Mouse (Mus musculus) limb, embryonic 14.5 days (tissue): ENCODE measurements around the gene Adamtsl1. TPM values are rescaled to one million over a fixed set of nuclear protein-coding genes. Genes with fewer than 3 reads are reported as not detected.

ENCODE experiments used
- ATAC-seq: fragments of 200-750 bp; cut with Nextera tagmentation; 2 replicates; pipeline ENCODE4 v1.8.0; 2017; ENCODE audit warnings: low read depth, moderate number of reproducible peaks, moderate TSS enrichment; ENCODE audit not compliant: low FRiP score
- DNase-seq: peaks from one replicate; pipeline ENCODE4 v3.0.0-alpha.2; 2015; ENCODE audit warnings: low spot score
- H3K27ac ChIP-seq: fragments of 300-500 bp; sonication (generic); replicated peaks from 2 replicates; pipeline ENCODE4 v1.5.1; 2014; ENCODE audit warnings: low read depth, mild to moderate bottlenecking, low read length, moderate library complexity, mixed read lengths
- H3K27me3 ChIP-seq: fragments of 300-500 bp; sonication (generic); 2 replicates; pipeline ENCODE4 v1.6.1; 2014; ENCODE audit warnings: low read length, mixed read lengths; ENCODE audit not compliant: control insufficient read depth, insufficient read depth
- H3K36me3 ChIP-seq: fragments of 300-500 bp; sonication (generic); 2 replicates; pipeline ENCODE4 v1.6.1; 2014; ENCODE audit warnings: mild to moderate bottlenecking, low read length, moderate library complexity, mixed read lengths; ENCODE audit not compliant: control insufficient read depth, insufficient read depth
- H3K4me1 ChIP-seq: fragments of 300-500 bp; sonication (generic); 2 replicates; pipeline ENCODE4 v1.6.1; 2014; ENCODE audit warnings: antibody characterized with exemption, low read length, mixed read lengths; ENCODE audit not compliant: control insufficient read depth, insufficient read depth
- H3K4me2 ChIP-seq: fragments of 300-500 bp; sonication (generic); replicated peaks from 2 replicates; pipeline ENCODE4 v1.6.1; 2014; ENCODE audit warnings: low read depth, mild to moderate bottlenecking, low read length, moderate library complexity; ENCODE audit not compliant: severe bottlenecking
- H3K4me3 ChIP-seq: fragments of 300-500 bp; sonication (generic); replicated peaks from 2 replicates; pipeline ENCODE4 v1.5.1; 2014; ENCODE audit warnings: low read length
- H3K9ac ChIP-seq: fragments of 300-500 bp; sonication (generic); 2 replicates; pipeline ENCODE4 v1.6.1; 2014; ENCODE audit warnings: mild to moderate bottlenecking, low read depth, low read length, moderate library complexity; ENCODE audit not compliant: severe bottlenecking
- H3K9me3 ChIP-seq: fragments of 300-500 bp; sonication (generic); 2 replicates; pipeline ENCODE4 v1.6.1; 2016; ENCODE audit warnings: low read length; ENCODE audit not compliant: control insufficient read depth
- POLR2A ChIP-seq: fragments of 200-500 bp; IDR thresholded peaks from 2 replicates; pipeline ENCODE4 v1.8.0; 2012; ENCODE audit warnings: inconsistent platforms, mild to moderate bottlenecking, moderate library complexity, borderline replicate concordance; ENCODE audit not compliant: insufficient read depth, insufficient read length; ENCODE audit errors: extremely low read depth
- WGBS: fragments of 180-500 bp; shearing (Covaris S2); extraction: QIAGEN DNeasy Blood & Tissue Kit; methylation state at CpG from one replicate; pipeline ENCODE4 v1.1.7; 2014; 5-methylcytosine and 5-hydroxymethylcytosine counted together
- polyA plus RNA-seq, 2 experiments: library from polyadenylated mRNA; depleted of rRNA in 1 of 2; stranded (reverse) in 1 of 2; unstranded in 1 of 2; fragments of >200 nt; fragmentation: Nextera tagmentation in 1 of 2; extraction: Ambion mirVana in 1 of 2; gene quantifications; 2 replicates each; pipeline versions ENCODE4 v1.2.1 to v1.2.3; 2012 to 2014

Adamtsl1 gene
- polyA plus RNA-seq, 2 experiments: 22.9 to 47.5 TPM

DNA sequence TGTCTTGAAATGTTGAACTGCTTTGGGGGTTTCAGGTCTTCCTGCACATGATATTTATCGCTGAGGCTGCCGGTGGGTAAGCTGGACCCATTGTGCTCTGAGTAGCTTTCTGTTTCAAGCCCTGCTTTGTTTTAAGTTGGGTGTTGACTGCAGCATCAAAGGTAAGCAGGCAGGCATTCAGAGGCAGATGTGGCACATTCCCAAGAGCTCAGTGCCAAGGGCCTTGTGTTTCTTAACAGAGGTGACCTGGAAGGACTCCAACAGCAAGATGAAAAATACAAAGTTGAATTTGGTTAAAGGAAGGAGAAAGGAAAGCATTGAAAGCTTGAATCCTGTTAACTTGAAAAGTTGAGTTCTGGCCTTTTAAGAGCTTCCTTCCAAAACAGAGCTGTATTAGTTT lies 402.1 kb downstream of the Adamtsl1 start:
- Histone ChIP-seq H3K4me2 (no peak overlapping the region), H3K9ac (no peak overlapping the region), H3K27me3 (no peaks in the 10 kb centered on the region), H3K27ac (no peak overlapping the region), H3K4me1 (peaks cover 2% of the 10 kb centered on the region; the same call in 1 of the 2 replicates), H3K36me3 (no peaks in the 10 kb centered on the region), H3K4me3 (no peak overlapping the region), H3K9me3 (no peaks in the 10 kb centered on the region)
- DNase-seq (peak; percentile 43), ATAC-seq (no peak)
- 34% methylated on average over 2 of the region's 2 CpGs for WGBS
- no peak for TF ChIP-seq POLR2A

DNA sequence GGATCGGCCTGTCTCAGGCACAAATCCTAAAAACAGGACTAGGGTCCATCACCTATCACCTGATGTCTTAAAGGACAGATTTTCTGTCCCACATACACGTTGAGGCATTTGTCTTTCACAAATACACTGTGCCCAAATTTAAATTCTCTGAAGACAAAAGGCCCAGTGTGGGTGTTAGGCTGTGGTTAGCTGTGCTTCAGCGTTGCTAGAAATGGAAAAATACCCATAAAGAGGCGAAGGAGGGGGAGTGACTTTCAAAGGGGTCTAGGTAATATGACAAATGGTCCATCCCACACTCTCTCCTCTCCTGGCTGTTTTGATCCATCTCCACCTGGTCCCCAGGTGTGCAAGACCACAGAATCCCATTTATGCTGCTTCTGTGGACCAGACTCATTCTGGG lies 404.4 kb downstream of the Adamtsl1 start:
- no peak overlapping the region for H3K4me2 ChIP-seq
- H3K27ac ChIP-seq: no peak overlapping the region
- no peak overlapping the region for H3K9ac ChIP-seq
- no peaks in the 10 kb centered on the region for H3K36me3 ChIP-seq
- H3K4me3 ChIP-seq: no peak overlapping the region
- ATAC-seq: no peak
- no peaks in the 10 kb centered on the region for H3K9me3 ChIP-seq
- H3K4me1 ChIP-seq: peaks cover 2% of the 10 kb centered on the region; the same call in 1 of the 2 replicates
- no peak for DNase-seq
- 64% methylated on average over 4 of the region's 4 CpGs for WGBS
- no peaks in the 10 kb centered on the region for H3K27me3 ChIP-seq
- TF ChIP-seq POLR2A: no peak

DNA sequence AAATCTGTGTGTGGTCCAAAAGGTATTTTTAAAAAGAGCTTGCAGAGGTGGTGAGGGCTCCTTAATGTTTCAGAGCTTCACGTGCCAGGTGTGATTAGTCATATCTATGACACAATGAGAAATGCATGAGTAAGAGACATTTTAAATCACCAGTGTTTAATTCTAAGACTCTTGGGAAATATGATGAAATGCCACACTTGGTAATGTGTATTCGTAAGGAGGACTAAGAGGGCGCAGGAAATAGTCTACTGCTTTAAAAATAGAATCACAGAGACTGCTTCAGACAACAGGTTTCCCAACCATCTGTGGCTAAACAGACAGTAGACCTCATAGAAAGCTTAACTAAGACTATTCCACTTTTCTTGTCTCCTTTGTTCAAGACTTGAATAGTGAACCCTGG lies 406.5 kb downstream of the Adamtsl1 start:
- WGBS: 75% methylated on average over 3 of the region's 3 CpGs
- Histone ChIP-seq H3K4me1 (peaks cover 2% of the 10 kb centered on the region; the same call in 1 of the 2 replicates), H3K9me3 (no peaks in the 10 kb centered on the region)

DNA sequence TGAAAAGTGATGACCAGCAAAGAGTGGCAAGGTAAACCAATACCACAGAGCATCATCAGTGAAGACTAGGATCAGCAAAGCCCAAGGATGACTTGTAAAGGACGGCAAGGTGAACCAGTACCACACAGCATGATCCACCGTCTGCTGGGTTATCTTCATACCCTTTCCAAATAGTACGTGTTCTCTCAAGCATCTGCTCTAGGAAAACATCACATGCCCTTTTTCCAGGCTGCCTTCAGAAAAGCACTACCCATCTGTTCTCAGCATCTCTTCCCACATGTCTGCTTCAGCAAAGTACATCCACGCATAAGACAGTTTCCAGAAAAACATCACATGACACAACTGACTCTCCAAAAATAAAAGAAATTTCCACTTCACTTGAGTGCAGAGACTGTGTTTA lies 408.8 kb downstream of the Adamtsl1 start:
- H3K4me3 ChIP-seq: no peak overlapping the region
- H3K27me3 ChIP-seq: no peaks in the 10 kb centered on the region
- H3K36me3 ChIP-seq: no peaks in the 10 kb centered on the region
- no peaks in the 10 kb centered on the region for H3K4me1 ChIP-seq
- H3K27ac ChIP-seq: no peak overlapping the region
- no peak for DNase-seq
- no peak overlapping the region for H3K4me2 ChIP-seq
- no peaks in the 10 kb centered on the region for H3K9me3 ChIP-seq
- TF ChIP-seq POLR2A: no peak
- 91% methylated on average over 4 of the region's 4 CpGs for WGBS
- ATAC-seq: no peak
- no peak overlapping the region for H3K9ac ChIP-seq

More for the DNA sequence above, 406.5 kb downstream of the Adamtsl1 start:
- DNase-seq (no peak), ATAC-seq (no peak)
- H3K27me3 ChIP-seq: no peaks in the 10 kb centered on the region
- TF ChIP-seq POLR2A: no peak
- H3K4me3 ChIP-seq: no peak overlapping the region
- no peak overlapping the region for H3K9ac ChIP-seq
- H3K36me3 ChIP-seq: no peaks in the 10 kb centered on the region
- H3K4me2 ChIP-seq: no peak overlapping the region
- no peak overlapping the region for H3K27ac ChIP-seq

DNA sequence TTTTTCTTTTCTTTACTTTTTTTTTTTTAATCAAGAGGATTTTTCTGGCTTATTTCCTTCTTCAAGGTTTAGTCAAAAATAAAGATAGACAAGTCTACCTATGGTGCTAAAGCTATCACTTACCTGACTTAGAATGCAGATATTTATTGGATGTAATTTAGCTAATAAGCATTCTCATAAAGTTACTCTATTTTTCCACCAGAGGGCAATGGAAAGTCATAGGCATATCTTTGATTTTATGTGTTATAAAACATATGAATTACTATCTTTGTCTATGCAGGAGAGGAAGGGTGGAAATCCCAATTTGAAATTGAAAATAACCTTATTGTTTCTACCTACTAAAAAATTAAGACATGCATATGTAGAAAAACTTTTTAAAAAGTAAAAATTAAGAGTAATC lies 418.2 kb downstream of the Adamtsl1 start:
- no peak for DNase-seq
- Histone ChIP-seq H3K4me1 (no peaks in the 10 kb centered on the region), H3K27ac (no peak overlapping the region), H3K9me3 (no peaks in the 10 kb centered on the region), H3K4me2 (no peak overlapping the region), H3K27me3 (no peaks in the 10 kb centered on the region), H3K36me3 (no peaks in the 10 kb centered on the region), H3K9ac (no peak overlapping the region), H3K4me3 (no peak overlapping the region)
- TF ChIP-seq POLR2A: no peak
- no peak for ATAC-seq

DNA sequence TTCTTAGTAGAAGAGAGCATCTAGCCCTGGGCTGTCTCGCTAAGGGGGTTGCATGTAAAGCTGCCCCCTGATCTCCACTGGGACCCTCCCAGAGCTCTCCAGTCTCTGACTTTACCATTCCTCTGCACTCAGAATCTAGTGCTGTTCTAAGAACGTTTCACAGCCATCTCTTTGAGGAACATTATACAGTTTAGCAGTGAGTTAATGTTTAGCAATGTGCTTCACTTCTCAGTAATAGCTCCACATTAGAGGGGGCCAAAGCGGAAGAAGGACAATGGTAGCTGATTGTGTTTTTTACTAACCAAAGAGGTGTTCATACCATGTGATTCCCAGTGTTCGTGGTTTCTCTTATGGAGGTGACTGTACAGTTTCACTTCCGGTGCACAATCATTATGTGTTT lies 425.5 kb downstream of the Adamtsl1 start:
- WGBS: 84% methylated on average over 5 of the region's 5 CpGs
- no peak for DNase-seq
- Histone ChIP-seq H3K27me3 (no peaks in the 10 kb centered on the region), H3K27ac (no peak overlapping the region), H3K9me3 (no peaks in the 10 kb centered on the region), H3K4me2 (no peak overlapping the region), H3K36me3 (no peaks in the 10 kb centered on the region), H3K4me1 (peaks cover 9% of the 10 kb centered on the region; the same call in 1 of the 2 replicates), H3K4me3 (no peak overlapping the region), H3K9ac (no peak overlapping the region)
- TF ChIP-seq POLR2A: no peak
- no peak for ATAC-seq
